Mouse (Mus musculus): Measurements from ENCODE around the gene Gripap1.
A peak's percentile ranks its signal among the peaks of the same experiment; 100 is the strongest.
"Not testable (repeated sequence)": the region's sequence is repeated elsewhere in the genome, so short reads cannot be mapped to it uniquely, and the experiment has no call there.

The Gripap1 gene

GRCm38 (mm10) chrX:7779294-7779693, 10.3 kb upstream of the Gripap1 start:
- DNase-seq, result peak; percentile 33

GRCm38 (mm10) chrX:7782603-7783092, 6.9 kb upstream of the Gripap1 start:
- DNase-seq, result no peak

GRCm38 (mm10) chrX:7790309-7790708, 744 bp downstream of the Gripap1 start:
- no peak for DNase-seq

GRCm38 (mm10) chrX:7793361-7793760, 3.8 kb downstream of the Gripap1 start:
- DNase-seq, result no peak

GRCm38 (mm10) chrX:7795016-7795415, 5.5 kb downstream of the Gripap1 start:
- peak; percentile 56 for DNase-seq

- no peak for DNase-seq
These were observed 7.8 kb downstream of the Gripap1 start for GRCm38 (mm10) chrX:7797327-7797726.

- not testable (repeated sequence) for DNase-seq
These were observed 12.6 kb downstream of the Gripap1 start for GRCm38 (mm10) chrX:7802157-7802556.

GRCm38 (mm10) chrX:7815016-7815415, 25.5 kb downstream of the Gripap1 start:
- DNase-seq, result peak; percentile 50

- peak; percentile 20 for DNase-seq
These were observed 32.6 kb downstream of the Gripap1 start, which contains the start of gene Kcnd1 for GRCm38 (mm10) chrX:7821865-7822779. Kcnd1 (plus strand) TSS chrX:7822289.

GRCm38 (mm10) chrX:7837146-7837545, 47.6 kb downstream of the Gripap1 start:
- peak; percentile 50 for DNase-seq

- DNase-seq, result no peak
These were observed 51.2 kb downstream of the Gripap1 start for GRCm38 (mm10) chrX:7840842-7841162.

- DNase-seq, result peak; percentile 97
These were observed 51.9 kb downstream of the Gripap1 start, which contains the start of gene Otud5 for GRCm38 (mm10) chrX:7841163-7842162. Otud5 (plus strand) TSS chrX:7841364.

- peak; percentile 78 for DNase-seq
These were observed 52.8 kb downstream of the Gripap1 start for GRCm38 (mm10) chrX:7842318-7842717.

GRCm38 (mm10) chrX:7847845-7848244, 58.3 kb downstream of the Gripap1 start:
- no peak for DNase-seq

GRCm38 (mm10) chrX:7854578-7854977, 65.0 kb downstream of the Gripap1 start:
- DNase-seq, result peak; percentile 42

- no peak for DNase-seq
These were observed 69.7 kb downstream of the Gripap1 start for GRCm38 (mm10) chrX:7859191-7859753.

- DNase-seq, result no peak
These were observed 73.6 kb downstream of the Gripap1 start for GRCm38 (mm10) chrX:7863181-7863580.

GRCm38 (mm10) chrX:7864551-7864950, 75.0 kb downstream of the Gripap1 start:
- DNase-seq, result no peak

- DNase-seq, result no peak
These were observed 75.8 kb downstream of the Gripap1 start for GRCm38 (mm10) chrX:7865343-7865742.

- DNase-seq, result no peak
These were observed 76.2 kb downstream of the Gripap1 start for GRCm38 (mm10) chrX:7865786-7866185.

GRCm38 (mm10) chrX:7867141-7867540, 77.6 kb downstream of the Gripap1 start:
- no peak for DNase-seq

- no peak for DNase-seq
These were observed 78.9 kb downstream of the Gripap1 start for GRCm38 (mm10) chrX:7868506-7868905.

GRCm38 (mm10) chrX:7869826-7870225, 80.3 kb downstream of the Gripap1 start:
- DNase-seq, result no peak
